Mouse (Mus musculus) v-Abl transformed pro-B cells (cell line): ENCODE measurements around the gene Acrbp.

Experiments
- in situ Hi-C, 2 experiments: fragments of 400-800 bp; cut with MboI; formaldehyde crosslinking; loops; one replicate each; pipeline ENCODE4 v1.15.1; 2025; ENCODE audit not compliant: unreplicated experiment in 2 of 2

Acrbp gene

GRCm38 (mm10) chr6:125049678-125050077, at the start of gene Acrbp:
TSS of gene Acrbp (plus strand) at chr6:125049689.
- in situ Hi-C loops, result loop anchor here (5.0 to 25.0 kb wide), 4 partner anchors 33 to 555 kb away; partner anchors contain the start of genes Lag3 (in 1 of the 2) and Ptms (in 1 of the 2)

GRCm38 (mm10) chr6:125003706-125004105, 45.8 kb upstream of the Acrbp start:
- in situ Hi-C loops, result no loop called here

GRCm38 (mm10) chr6:125005086-125005485, 44.4 kb upstream of the Acrbp start:
- in situ Hi-C loops, result loop anchor here in 1 of 2 experiments (5.0 kb wide), 1 partner anchor 37 kb away; no protein-coding TSS in a partner anchor

- in situ Hi-C loops, result loop anchor here in 1 of 2 experiments (5.0 kb wide), 1 partner anchor 34 kb away; no protein-coding TSS in a partner anchor
Observed at GRCm38 (mm10) chr6:125008060-125008459, 41.4 kb upstream of the Acrbp start.

GRCm38 (mm10) chr6:125008586-125009128, 40.8 kb upstream of the Acrbp start:
- in situ Hi-C loops, result loop anchor here in 1 of 2 experiments (5.0 kb wide), 1 partner anchor 34 kb away; no protein-coding TSS in a partner anchor

GRCm38 (mm10) chr6:125009129-125009180, 40.5 kb upstream of the Acrbp start, which contains the start of gene Zfp384:
TSS of gene Zfp384 (plus strand) at chr6:125009145.
- in situ Hi-C loops, result loop anchor here in 1 of 2 experiments (5.0 kb wide), 1 partner anchor 33 kb away; no protein-coding TSS in a partner anchor

- in situ Hi-C loops, result loop anchor here in 1 of 2 experiments (5.0 kb wide), 1 partner anchor 33 kb away; no protein-coding TSS in a partner anchor
Observed at GRCm38 (mm10) chr6:125009181-125010073, 40.1 kb upstream of the Acrbp start.

- in situ Hi-C loops, result no loop called here
Observed at GRCm38 (mm10) chr6:125017682-125018081, 31.8 kb upstream of the Acrbp start.

- in situ Hi-C loops, result loop anchor here (10.0 to 25.0 kb wide), 3 partner anchors 118 to 316 kb away; partner anchors contain the start of genes Emg1 (in 1 of the 2), Lag3 (in 1 of the 2), Phb2 (in 1 of the 2) and Ptms (in 1 of the 2)
Observed at GRCm38 (mm10) chr6:125030532-125030931, 19.0 kb upstream of the Acrbp start.

- in situ Hi-C loops, result loop anchor here (10.0 to 25.0 kb wide), 3 partner anchors 119 to 317 kb away; partner anchors contain the start of genes Emg1 (in 1 of the 2), Lag3 (in 1 of the 2), Phb2 (in 1 of the 2) and Ptms (in 1 of the 2)
Observed at GRCm38 (mm10) chr6:125031604-125032003, 17.9 kb upstream of the Acrbp start.

GRCm38 (mm10) chr6:125038666-125039065, 10.8 kb upstream of the Acrbp start:
- in situ Hi-C loops, result loop anchor here (10.0 to 25.0 kb wide), 3 partner anchors 126 to 324 kb away; partner anchors contain the start of genes Emg1 (in 1 of the 2), Lag3 (in 1 of the 2), Phb2 (in 1 of the 2) and Ptms (in 1 of the 2)

GRCm38 (mm10) chr6:125039131-125039530, 10.4 kb upstream of the Acrbp start:
- in situ Hi-C loops, result loop anchor here (10.0 to 25.0 kb wide), 3 partner anchors 127 to 324 kb away; partner anchors contain the start of genes Emg1 (in 1 of the 2), Lag3 (in 1 of the 2), Phb2 (in 1 of the 2) and Ptms (in 1 of the 2)

- in situ Hi-C loops, result loop anchor here (5.0 to 25.0 kb wide), 8 partner anchors 32 to 565 kb away; partner anchors contain the start of genes Emg1 (in 2 of the 2), Phb2 (in 2 of the 2), Lag3 (in 1 of the 2) and Ptms (in 1 of the 2)
Observed at GRCm38 (mm10) chr6:125039533-125040153, 9.8 kb upstream of the Acrbp start, which contains the start of gene Ing4. TSS of gene Ing4 (plus strand) at chr6:125039760.

- in situ Hi-C loops, result loop anchor here (5.0 to 25.0 kb wide), 6 partner anchors 33 to 565 kb away; partner anchors contain the start of genes Emg1 (in 1 of the 2), Lag3 (in 1 of the 2), Phb2 (in 1 of the 2) and Ptms (in 1 of the 2)
Observed at GRCm38 (mm10) chr6:125040221-125040620, 9.3 kb upstream of the Acrbp start.

- in situ Hi-C loops, result loop anchor here (5.0 to 25.0 kb wide), 6 partner anchors 34 to 564 kb away; partner anchors contain the start of genes Emg1 (in 1 of the 2), Lag3 (in 1 of the 2), Phb2 (in 1 of the 2) and Ptms (in 1 of the 2)
Observed at GRCm38 (mm10) chr6:125041047-125041446, 8.4 kb upstream of the Acrbp start.

- in situ Hi-C loops, result loop anchor here (5.0 to 25.0 kb wide), 6 partner anchors 35 to 563 kb away; partner anchors contain the start of genes Emg1 (in 1 of the 2), Lag3 (in 1 of the 2), Phb2 (in 1 of the 2) and Ptms (in 1 of the 2)
Observed at GRCm38 (mm10) chr6:125042081-125042480, 7.4 kb upstream of the Acrbp start.

GRCm38 (mm10) chr6:125046691-125047090, 2.8 kb upstream of the Acrbp start:
- in situ Hi-C loops, result loop anchor here (5.0 to 25.0 kb wide), 4 partner anchors 36 to 558 kb away; partner anchors contain the start of genes Lag3 (in 1 of the 2) and Ptms (in 1 of the 2)

GRCm38 (mm10) chr6:125051237-125051636, 1.7 kb downstream of the Acrbp start:
- in situ Hi-C loops, result no loop called here

GRCm38 (mm10) chr6:125061493-125061892, 12.0 kb downstream of the Acrbp start:
- in situ Hi-C loops, result no loop called here

GRCm38 (mm10) chr6:125062511-125062910, 13.0 kb downstream of the Acrbp start:
- in situ Hi-C loops, result no loop called here
